Mouse (Mus musculus): ENCODE measurements around the gene Rb1.

Gene Rb1

GRCm38 (mm10) chr14:73211477-73211876 is 114.1 kb downstream of the Rb1 start:
- no peak for DNase-seq (ENCODE audit: low read depth, low spot score)

DNA sequence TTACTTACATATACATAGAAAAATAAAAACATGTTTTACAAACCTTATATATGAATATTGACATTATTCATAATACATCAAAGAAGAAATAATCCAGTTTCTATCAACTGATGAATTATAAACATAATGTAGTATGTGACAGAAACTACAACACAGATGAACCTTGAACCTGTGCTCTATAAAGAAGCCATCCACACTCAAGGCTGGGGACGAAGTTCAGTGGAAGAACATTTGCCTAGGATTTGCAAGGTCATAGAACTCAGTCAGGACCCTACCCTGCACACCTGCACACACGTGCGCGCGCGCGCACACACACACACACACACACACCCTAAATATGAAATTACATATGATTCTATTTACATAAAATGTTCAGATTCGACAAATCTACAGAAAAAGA is 115.4 kb downstream of the Rb1 start:
- DNase-seq (ENCODE audit: low read depth, low spot score) = no peak

DNA sequence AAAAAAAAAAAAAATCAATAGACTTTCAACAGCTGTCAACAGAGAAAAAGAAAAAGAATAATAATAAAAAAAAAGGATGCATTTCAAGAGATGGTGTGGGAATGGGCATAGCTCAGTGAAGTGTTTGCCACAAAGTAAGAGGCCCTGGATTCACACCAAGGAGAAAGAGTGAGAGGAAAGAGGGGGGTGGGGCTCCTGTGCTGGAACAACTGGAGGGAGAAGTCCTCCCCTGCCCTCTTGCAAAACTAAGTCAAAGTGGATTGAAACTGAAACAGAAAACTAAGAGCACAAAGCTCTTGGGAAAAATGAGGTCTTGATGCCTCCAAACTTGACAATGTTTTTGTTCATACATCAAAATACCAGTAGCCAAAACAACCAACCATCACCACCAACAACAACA is 116.4 kb downstream of the Rb1 start:
- DNase-seq (ENCODE audit: low read depth, low spot score) = no peak

DNA sequence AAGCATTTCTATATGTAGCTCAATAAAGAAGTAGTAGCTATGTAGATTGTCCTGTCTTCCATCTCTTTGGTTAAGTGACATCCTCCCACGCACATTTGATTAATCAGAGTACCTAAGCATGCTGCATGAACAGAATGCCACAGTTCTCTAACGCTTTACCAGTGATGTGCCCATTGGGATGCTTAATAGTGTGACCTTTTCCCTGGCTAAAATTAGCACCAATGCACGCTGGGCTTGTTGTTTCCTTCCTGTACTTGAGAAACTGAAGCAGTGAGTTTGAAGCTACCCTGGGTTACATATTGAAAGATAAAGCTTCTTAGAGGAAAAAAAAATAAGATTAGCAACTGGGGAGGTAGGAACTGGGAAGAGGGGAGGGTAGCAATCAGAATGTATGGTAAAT is 121.6 kb downstream of the Rb1 start:
- DNase-seq (ENCODE audit: low read depth, low spot score) = no peak

DNA sequence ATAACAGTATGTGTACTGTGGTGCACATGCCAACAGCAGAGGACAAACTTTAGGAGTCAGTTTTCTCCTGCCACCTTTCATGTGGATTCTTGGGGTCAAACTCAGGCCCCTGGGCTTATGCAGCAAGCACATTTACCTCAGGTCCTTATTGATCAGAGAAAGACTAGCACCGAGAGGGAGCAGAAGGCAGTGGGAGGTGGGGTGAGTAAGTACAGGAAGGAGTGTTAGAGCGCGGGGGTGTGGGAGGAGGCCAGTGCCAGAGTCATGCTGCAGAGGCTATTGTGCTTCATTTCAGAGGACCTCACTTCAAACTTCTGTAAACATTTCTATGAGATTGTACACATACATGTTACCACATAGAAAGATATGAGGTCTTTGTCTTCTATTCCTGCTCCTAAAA is 124.2 kb downstream of the Rb1 start:
- no peak for DNase-seq (ENCODE audit: low read depth, low spot score)

- DNase-seq (ENCODE audit: low read depth, low spot score) = no peak
These were observed 126.6 kb downstream of the Rb1 start for GRCm38 (mm10) chr14:73199058-73199457.

- DNase-seq (ENCODE audit: low read depth, low spot score) = no peak
These were observed 138.7 kb downstream of the Rb1 start for GRCm38 (mm10) chr14:73186875-73187274.

GRCm38 (mm10) chr14:73181144-73181543 is 144.5 kb downstream of the Rb1 start:
- DNase-seq (ENCODE audit: low read depth, low spot score) = no peak

DNA sequence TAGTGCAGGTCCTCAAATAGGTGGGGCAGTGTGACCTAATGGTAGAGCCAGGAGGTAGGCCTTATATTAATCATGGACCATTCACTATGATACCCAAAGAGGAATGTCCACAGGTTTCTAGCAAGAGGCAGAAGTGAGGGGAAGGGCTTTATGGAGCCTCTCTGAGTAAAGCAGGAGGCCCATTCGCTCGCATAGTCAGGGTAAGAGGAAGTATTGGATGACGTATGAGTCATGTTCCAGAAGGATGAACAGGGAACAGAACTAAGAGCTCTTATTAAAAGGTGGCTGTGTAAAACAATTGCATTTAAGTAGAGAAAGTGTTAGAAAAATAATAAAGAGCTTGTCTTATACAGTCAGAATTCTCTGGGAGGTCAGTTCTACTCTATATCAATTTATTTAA is 145.0 kb downstream of the Rb1 start:
- DNase-seq (ENCODE audit: low read depth, low spot score) = no peak

DNA sequence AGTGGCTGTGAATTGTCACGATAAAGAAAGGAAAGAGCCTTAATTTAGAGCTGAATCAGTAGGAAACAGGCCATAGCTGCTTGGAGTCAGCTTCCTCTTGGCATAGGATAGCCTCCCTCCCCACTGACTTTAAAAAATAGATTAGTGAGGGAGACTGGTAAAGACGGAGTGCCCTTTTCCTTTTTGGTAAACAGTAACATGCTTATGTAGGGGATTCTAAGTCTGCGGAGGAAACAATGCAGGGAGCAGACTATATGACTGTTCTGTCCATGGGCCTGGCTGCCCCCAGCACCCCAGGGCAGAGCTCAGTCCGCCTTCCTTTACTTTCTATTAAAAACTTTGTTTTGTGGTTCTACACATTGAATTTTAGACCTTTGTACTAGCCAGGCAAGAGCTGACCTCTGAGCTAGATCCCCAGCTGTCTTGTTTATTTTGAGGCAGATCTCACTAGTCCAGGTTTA is 146.4 kb downstream of the Rb1 start:
- DNase-seq (ENCODE audit: low read depth, low spot score) = no peak

GRCm38 (mm10) chr14:73177961-73178360 is 147.7 kb downstream of the Rb1 start:
- no peak for DNase-seq (ENCODE audit: low read depth, low spot score)

GRCm38 (mm10) chr14:73176266-73176665 is 149.4 kb downstream of the Rb1 start:
- no peak for DNase-seq (ENCODE audit: low read depth, low spot score)

DNA sequence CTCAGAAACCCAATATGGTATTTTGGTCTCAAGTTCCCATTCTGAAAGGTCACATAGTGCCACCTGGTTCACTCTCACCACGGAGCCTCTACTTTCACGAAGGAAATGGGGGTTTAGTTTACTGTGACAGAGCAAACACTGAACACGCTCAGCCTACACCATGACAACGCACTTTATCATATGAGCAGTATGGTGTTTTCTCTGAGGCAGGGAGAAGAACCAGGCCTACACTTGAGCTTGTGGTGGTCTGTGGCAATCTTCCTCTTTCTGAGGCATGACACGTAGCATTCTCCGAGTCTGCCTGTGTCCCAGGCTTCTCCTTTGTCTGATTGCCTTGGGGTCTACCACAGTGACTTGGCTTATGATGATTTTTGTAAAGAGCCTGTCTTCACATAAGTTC is 149.8 kb downstream of the Rb1 start:
- no peak for DNase-seq (ENCODE audit: low read depth, low spot score)

DNA sequence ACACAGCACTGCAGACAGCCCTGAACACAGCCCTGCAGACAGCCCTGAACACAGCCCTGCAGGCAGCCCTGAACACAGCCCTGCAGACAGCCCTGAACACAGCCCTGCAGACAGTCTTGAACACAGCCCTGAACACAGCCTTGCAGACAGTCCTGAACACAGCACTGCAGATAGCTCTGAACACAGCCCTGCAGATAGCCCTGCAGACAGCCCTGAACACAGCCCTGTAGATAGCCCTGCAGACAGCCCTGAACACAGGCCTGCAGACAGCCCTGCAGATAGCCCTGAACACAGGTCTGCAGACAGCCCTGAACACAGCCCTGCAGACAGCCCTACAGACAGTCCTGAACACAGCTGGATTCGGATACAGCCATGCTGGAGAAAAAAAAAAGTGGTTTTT is 150.6 kb downstream of the Rb1 start:
- DNase-seq (ENCODE audit: low read depth, low spot score) = no peak

DNA sequence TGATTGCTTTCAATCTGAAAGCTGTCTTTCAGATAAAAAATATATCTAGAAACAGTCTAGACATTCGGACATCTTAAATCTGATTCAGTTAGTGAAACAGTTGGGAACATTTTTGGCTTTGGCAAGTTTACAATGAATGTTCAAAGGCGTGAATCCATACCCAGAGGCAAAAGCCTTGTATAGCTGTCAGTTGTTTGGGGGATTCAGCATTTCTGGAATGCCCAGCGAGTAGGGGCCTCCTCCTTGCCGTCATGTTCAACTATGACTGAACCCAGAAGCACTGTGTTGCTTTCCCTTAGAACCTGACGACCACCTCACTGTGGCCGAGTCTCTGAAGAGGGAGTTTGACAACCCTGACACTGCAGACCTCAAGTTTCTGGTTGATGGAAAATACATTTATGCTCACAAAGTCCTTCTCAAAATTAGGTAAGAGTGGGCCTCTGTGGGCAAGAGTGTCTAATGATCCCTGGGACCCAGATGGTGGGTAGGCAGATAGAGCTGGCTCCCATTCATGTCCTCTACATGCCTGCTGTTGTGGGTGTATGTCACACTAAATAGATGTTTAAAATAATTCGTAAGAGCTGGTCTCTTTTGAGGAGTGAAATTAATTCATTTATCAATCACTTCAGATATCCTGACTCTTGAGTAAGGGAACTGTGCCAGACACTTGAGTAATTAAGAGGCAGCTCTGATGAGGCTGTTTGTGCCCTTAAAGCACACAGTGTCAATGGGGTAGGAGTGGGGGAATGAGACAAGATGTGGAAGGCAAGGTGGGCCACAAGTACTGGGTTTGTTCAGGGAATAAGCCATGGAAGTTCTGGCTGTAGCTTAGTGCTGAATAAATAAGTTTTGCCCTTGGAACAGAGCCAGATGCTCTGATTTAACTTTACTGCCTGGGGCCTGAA is 151.3 kb downstream of the Rb1 start:
- DNase-seq (ENCODE audit: low read depth, low spot score) = no peak

DNA sequence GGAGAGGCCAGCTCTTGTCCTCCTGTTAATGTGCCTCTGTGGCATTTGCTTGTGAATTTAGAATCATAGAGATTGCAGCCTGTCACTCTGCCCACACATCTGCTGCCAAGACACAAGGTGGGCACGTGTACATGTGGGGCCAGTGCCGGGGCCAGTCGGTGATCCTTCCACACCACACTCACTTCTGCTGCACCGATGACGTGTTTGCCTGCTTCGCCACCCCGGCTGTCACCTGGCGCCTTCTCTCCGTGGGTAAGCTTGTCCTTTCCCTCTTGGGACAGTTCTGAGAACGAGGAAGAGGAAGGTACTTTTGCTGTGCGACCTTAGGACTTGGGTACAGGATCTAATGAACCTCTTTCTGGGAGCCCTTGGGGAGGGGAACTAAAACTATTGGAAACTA is 152.0 kb downstream of the Rb1 start:
- no peak for DNase-seq (ENCODE audit: low read depth, low spot score)

DNA sequence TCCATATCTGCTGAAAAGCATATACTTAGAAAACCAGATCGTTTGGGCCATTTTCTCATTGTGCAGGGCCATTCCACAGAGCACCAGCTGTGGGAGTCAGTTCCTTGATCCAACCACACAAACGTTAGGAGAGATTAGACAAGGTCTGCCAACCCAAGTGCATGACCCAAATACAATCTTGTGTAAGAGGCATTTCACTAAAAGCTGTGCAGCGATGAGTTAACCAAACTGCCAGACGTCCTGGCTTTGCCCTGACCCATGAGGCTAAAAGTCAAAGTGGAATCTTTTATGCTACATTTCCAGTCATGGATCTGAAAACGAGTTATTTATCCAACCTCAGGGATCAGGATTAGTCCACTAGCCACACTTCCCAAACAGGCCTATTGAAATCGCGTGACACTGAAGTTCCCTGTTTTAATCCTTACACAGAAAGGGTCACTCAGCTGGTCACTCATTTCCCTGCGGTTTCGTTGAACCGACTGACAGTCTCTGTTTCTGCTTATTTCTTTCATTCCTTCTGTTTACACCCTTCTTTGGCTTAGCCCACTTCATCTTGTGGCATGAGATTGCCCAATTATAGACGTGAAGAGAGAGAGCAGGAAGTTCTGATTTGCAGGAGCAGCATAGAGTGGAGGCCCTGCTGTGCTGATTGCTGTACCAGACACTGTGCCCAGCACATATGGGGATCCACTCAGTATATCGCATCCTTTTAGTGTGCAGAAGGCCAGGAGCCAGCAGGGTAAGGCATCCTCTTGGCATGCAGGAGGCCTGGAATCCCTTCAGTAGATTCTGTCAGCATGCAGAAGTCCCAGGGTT is 153.2 kb downstream of the Rb1 start:
- no peak for DNase-seq (ENCODE audit: low read depth, low spot score)

DNA sequence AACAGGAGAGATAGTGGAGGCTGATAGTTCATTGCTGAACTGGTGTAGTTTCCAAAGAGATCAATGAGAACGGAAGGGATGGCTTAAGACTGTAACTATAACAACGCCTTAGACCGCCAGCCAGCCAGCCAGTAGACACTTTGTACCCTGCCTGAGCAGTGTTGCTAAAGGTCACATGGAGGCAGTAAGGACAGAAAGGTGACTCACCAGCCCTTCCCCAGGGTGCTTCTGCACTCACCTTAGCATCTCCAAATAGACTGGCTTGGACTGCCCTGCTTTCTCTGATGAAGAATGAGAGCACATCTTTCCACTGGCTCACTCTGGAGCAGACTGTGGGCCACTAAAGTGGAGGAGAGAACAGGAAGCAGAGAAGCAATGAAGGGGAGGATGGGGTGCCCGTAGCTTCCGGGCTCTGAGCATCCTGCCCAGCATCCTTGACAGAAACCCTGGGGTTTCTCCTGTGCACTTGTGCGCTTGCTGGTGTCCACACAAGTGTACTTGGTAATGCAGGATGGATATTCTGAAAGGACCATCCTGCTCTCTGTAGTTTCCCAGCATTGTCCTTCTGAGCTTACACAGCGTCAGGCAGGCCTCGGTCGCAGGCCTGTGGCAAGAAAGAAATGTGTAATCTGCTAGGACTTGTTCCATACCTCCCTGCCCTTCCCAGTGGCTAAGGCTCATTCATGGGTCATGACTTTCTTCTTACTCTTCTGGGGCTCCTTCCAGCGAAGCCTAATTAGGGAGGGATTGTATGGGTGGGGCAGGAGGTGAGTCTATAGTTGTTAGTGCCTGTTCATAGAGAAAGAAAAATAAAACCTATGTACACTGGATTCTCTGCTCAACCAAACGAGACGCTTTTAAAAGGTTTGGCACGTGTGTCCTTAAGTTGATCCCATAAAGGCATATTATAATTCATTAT is 155.4 kb downstream of the Rb1 start:
- no peak for DNase-seq (ENCODE audit: low read depth, low spot score)

DNA sequence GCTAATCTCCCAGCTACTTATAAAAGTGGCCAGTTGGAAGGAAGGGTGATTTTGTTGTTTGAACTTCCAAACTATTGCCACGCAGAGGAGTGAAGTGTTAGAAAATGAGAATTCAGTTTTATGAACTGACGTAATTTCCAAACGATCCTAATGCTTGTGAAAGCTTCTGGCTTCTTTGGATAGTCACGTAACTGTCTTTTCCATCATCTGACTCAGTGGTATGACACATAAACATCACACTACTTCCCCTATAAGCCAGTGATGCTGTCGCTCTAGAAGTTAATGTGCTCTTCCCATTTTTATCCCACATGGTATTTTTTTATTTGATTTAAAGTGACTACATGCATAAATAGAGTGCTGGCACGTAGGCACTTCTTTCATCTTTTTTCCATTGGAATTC is 157.0 kb downstream of the Rb1 start:
- no peak for DNase-seq (ENCODE audit: low read depth, low spot score)

GRCm38 (mm10) chr14:73165136-73165535 is 160.5 kb downstream of the Rb1 start:
- no peak for DNase-seq (ENCODE audit: low read depth, low spot score)

DNA sequence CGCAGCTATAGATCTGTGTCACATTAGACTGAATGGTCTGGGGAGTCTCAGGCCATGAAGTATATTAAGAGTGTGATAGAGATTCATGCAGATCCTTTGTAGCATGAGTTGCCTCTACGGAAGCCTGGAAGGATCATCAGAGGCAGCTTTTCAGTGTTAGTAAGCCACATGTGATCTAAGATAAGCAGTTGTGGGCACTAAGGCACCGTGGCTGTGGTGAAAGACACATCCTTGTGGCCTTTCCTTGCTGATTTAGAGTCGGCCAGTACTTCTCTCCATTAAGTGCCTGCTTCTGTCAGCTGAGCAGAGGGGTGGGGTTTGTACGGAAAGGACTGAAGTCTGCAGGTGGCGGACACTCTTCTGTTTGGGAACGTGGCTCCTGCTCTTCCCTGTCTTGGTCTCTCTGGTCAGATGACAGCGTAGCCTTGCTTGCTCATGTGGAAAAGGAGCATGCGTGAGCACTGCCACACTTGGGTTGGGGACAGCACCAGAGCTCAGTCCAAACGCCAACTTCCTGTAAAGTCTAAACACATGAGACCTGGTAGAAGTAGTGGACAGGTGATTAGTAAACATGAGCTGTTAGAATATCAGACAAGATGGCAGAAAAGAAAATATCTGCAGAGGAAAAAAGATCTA is 162.1 kb downstream of the Rb1 start:
- no peak for DNase-seq (ENCODE audit: low read depth, low spot score)

Data from embryo, embryonic 11.5 days (tissue).